Mouse (Mus musculus) lung, adult 2 months (tissue): ENCODE data around the gene Axl.

ENCODE experiments used
- CTCF ChIP-seq: fragments of 200-500 bp; IDR thresholded peaks from 2 replicates; pipeline ENCODE4 v1.5.1; 2011; ENCODE audit warnings: mild to moderate bottlenecking, low read length, control low read depth; ENCODE audit not compliant: insufficient read depth
- POLR2A ChIP-seq: fragments of 200-500 bp; IDR thresholded peaks from 2 replicates; pipeline ENCODE4 v1.6.1; 2011; ENCODE audit warnings: low read depth, mild to moderate bottlenecking, control low read depth, low read length, borderline replicate concordance; ENCODE audit errors: extremely low read depth

DNA sequence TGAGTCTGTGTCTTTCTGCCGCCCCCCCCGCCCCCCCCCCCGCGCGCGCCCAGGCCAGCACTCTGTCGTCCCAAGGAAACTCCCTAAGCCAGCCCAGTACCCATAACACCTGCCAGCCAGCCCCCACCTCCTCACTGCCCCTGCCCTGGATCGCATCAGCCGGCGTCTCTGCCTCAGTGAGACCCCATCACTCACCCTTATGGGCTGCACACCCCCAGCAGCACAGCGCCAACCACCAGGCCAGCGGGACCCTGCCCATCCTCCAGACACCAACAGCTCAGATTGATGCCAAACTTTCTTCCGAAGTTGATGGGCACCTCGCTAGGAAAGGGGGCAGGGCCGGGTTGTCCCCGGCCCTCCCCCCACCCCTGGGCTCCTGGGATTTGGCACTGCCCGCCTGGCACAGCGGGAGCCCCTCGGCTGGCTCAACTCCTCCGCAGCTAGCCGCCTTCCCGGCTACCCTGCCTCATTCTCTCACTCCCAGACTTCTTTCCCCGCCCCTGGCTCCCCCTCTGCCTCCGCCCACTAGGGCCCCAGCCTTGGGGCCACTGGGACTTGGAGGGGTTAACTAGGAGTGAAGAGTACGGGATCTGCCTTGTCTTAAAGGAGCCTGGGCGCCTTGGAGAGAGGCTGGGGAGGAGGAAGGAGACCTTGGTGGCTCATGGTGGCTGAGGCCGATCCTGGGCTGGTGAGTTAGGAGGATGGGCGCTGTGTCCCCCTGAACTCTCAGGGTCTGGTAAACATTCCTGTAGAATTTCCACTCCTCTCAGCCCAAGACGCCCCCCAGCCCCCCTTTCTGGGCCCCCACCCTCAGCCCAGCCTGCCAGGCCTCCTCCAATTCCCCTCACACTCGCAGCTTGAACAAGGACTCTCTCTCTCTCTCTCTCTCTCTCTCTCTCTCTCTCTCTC lies at the start of gene Axl:
- TF ChIP-seq CTCF = no peak
- no peak for TF ChIP-seq POLR2A
